Mouse (Mus musculus) layer of hippocampus, postnatal 10 days (tissue): ENCODE data around the gene Rdh7. TPM values are rescaled to one million over a fixed set of nuclear protein-coding genes. Genes with fewer than 3 reads are reported as not detected.

Experiments
- total RNA-seq, 2 experiments: library from RNA; stranded (reverse); gene quantifications; 2 replicates each; pipeline ENCODE4 v1.2.3; 2021

Rdh7 gene
- total RNA-seq, 2 experiments from 2014 or later, result not detected

Other genes with a start within 250 kb of the Rdh7 start
- gene Stat6, start 245.8 kb downstream of the Rdh7 start, total RNA-seq, result 1 to 10 TPM; 6.9 to 7.1 TPM
- gene Nemp1, start 221.9 kb downstream of the Rdh7 start, total RNA-seq, result 1 to 10 TPM; 4.0 to 5.5 TPM
- gene Nab2, start 220.2 kb downstream of the Rdh7 start, total RNA-seq, result 10 to 100 TPM; 32.3 to 36.2 TPM
- under 1 TPM; 0.55 to 0.98 TPM for gene Myo1a, start 183.6 kb downstream of the Rdh7 start, total RNA-seq
- 1 to 10 TPM; 5.7 to 6.9 TPM for gene Tac2, start 164.3 kb downstream of the Rdh7 start, total RNA-seq
- gene Zbtb39, start 149.3 kb downstream of the Rdh7 start, total RNA-seq, result 10 to 100 TPM; 10.4 to 10.7 TPM
- 1 to 10 TPM; 1.0 to 1.8 TPM for gene Gpr182, start 137.1 kb downstream of the Rdh7 start, total RNA-seq
- gene Rdh1, start 129.1 kb downstream of the Rdh7 start, total RNA-seq, result under 1 TPM; 0.16 TPM
- gene Rdh16f1, start 129.0 kb downstream of the Rdh7 start, total RNA-seq, result under 1 TPM in 1 of 2 experiments, not detected in 1; 0.23 TPM
- gene Rdh9, start 112.4 kb downstream of the Rdh7 start, total RNA-seq, result under 1 TPM; 0.33 to 0.50 TPM
- gene Rdh16, start 87.7 kb downstream of the Rdh7 start, total RNA-seq, result under 1 TPM in 1 of 2 experiments, not detected in 1; 0.11 TPM
- gene Rdh19, start 38.9 kb downstream of the Rdh7 start, total RNA-seq, result not detected
- gene Rdh16f2, start 22.3 kb downstream of the Rdh7 start, total RNA-seq, result not detected
- not detected for gene Sdr9c7, start 9.7 kb upstream of the Rdh7 start, total RNA-seq
- not detected for gene Hsd17b6, start 118.8 kb upstream of the Rdh7 start, total RNA-seq
- gene Prim1, start 126.4 kb upstream of the Rdh7 start, total RNA-seq, result 1 to 10 TPM; 8.0 to 9.7 TPM
- 100 to 1,000 TPM; 350 to 389 TPM for gene Naca, start 146.8 kb upstream of the Rdh7 start, total RNA-seq
- gene Ptges3, start 170.1 kb upstream of the Rdh7 start, total RNA-seq, result 100 to 1,000 TPM; 166 to 168 TPM
- 1,000 to 10,000 TPM; 1,650 to 1,701 TPM for gene Atp5b, start 194.5 kb upstream of the Rdh7 start, total RNA-seq
- gene Baz2a, start 202.8 kb upstream of the Rdh7 start, total RNA-seq, result 10 to 100 TPM; 32.0 to 35.1 TPM